Mouse (Mus musculus) MEL (cell line): ENCODE data around the gene Cep85l. TPM values are rescaled to one million over a fixed set of nuclear protein-coding genes. Genes with fewer than 3 reads are reported as not detected.
A peak's percentile ranks its signal among the peaks of the same experiment; 100 is the strongest.

Experiments
- DNase-seq: peaks from one replicate; pipeline ENCODE4 v3.0.0; 2011; ENCODE audit warnings: low read depth, low spot score
- H3K27ac ChIP-seq: 2 replicates; pipeline ENCODE4 v1.5.1; 2012; ENCODE audit warnings: low read depth, mild to moderate bottlenecking, control low read depth, low read length, moderate library complexity; ENCODE audit not compliant: control insufficient read depth
- H3K27me3 ChIP-seq, 2 experiments: fragments of 150-350 bp in 1 of 2; sonication (generic) in 1 of 2; 2 replicates each; pipeline ENCODE4 v1.6.1; 2012; ENCODE audit warnings: low read length in 2 of 2, mild to moderate bottlenecking in 2 of 2, improper control_type of control experiment in 1 of 2, moderate library complexity in 1 of 2; ENCODE audit not compliant: insufficient read depth in 2 of 2, control insufficient read depth in 1 of 2
- H3K36me3 ChIP-seq, 2 experiments: 2 replicates each; pipeline ENCODE4 v1.6.1; 2012 to 2014; ENCODE audit warnings: low read length in 2 of 2, improper control_type of control experiment in 1 of 2, inconsistent platforms in 1 of 2, mild to moderate bottlenecking in 1 of 2; ENCODE audit not compliant: insufficient read depth in 2 of 2, control insufficient read depth in 1 of 2
- H3K4me1 ChIP-seq, 2 experiments: fragments of 150-350 bp in 1 of 2; sonication (generic) in 1 of 2; 2 replicates each; pipeline ENCODE4 v1.6.1; 2012; ENCODE audit warnings: low read length in 2 of 2, improper control_type of control experiment in 1 of 2, mild to moderate bottlenecking in 1 of 2; ENCODE audit not compliant: insufficient read depth in 2 of 2, control insufficient read depth in 1 of 2
- H3K4me3 ChIP-seq, 2 experiments: fragments of 150-350 bp in 1 of 2; sonication (generic) in 1 of 2; 2 replicates each; pipeline ENCODE4 v1.5.1; 2012; ENCODE audit warnings: low read depth in 2 of 2, low read length in 2 of 2, mild to moderate bottlenecking in 2 of 2, moderate library complexity in 2 of 2, control low read depth in 1 of 2, improper control_type of control experiment in 1 of 2; ENCODE audit not compliant: control insufficient read depth in 1 of 2, insufficient read depth in 1 of 2
- H3K79me2 ChIP-seq: 2 replicates; pipeline ENCODE4 v1.6.1; 2012; ENCODE audit warnings: mild to moderate bottlenecking, low read length, moderate library complexity; ENCODE audit not compliant: control insufficient read depth, poor library complexity, insufficient read depth
- H3K9ac ChIP-seq: 2 replicates; pipeline ENCODE4 v1.6.1; 2012; ENCODE audit warnings: low read depth, mild to moderate bottlenecking, control low read depth, low read length, moderate library complexity; ENCODE audit not compliant: control insufficient read depth, poor library complexity, severe bottlenecking
- H3K9me3 ChIP-seq: fragments of 150-350 bp; sonication (generic); replicated peaks from 2 replicates; pipeline ENCODE4 v1.6.1; 2012; ENCODE audit warnings: mild to moderate bottlenecking, low read length, improper control_type of control experiment, moderate library complexity; ENCODE audit not compliant: insufficient read depth
- EP300 ChIP-seq, 2 experiments: IDR thresholded peaks; 2 replicates each; pipeline ENCODE4 v1.6.1; 2011; ENCODE audit warnings: improper control_type of control experiment in 2 of 2, low read length in 2 of 2, low read depth in 1 of 2, mild to moderate bottlenecking in 1 of 2
- ETS1 ChIP-seq: IDR thresholded peaks from 2 replicates; pipeline ENCODE4 v1.6.1; 2012; ENCODE audit warnings: low read depth, mild to moderate bottlenecking, inconsistent platforms, low read length, improper control_type of control experiment, moderate library complexity
- GATA1 ChIP-seq: IDR thresholded peaks from 2 replicates; pipeline ENCODE4 v1.6.1; 2011; ENCODE audit warnings: low read depth, low read length, improper control_type of control experiment
- HCFC1 ChIP-seq: IDR thresholded peaks from 2 replicates; pipeline ENCODE4 v1.6.1; 2012; ENCODE audit warnings: low read depth, mild to moderate bottlenecking, inconsistent platforms, low read length, improper control_type of control experiment, moderate library complexity
- KAT2A ChIP-seq: conservative IDR thresholded peaks from 2 replicates; pipeline ENCODE4 v1.6.1; 2012; ENCODE audit warnings: low read depth, low read length, improper control_type of control experiment, inconsistent platforms
- MAX ChIP-seq: IDR thresholded peaks from 2 replicates; pipeline ENCODE4 v1.6.1; 2011; ENCODE audit warnings: low read length, improper control_type of control experiment
- MEF2A ChIP-seq: IDR thresholded peaks from 2 replicates; pipeline ENCODE4 v1.6.1; 2014; ENCODE audit warnings: low read depth, mild to moderate bottlenecking, inconsistent platforms, low read length, improper control_type of control experiment; ENCODE audit not compliant: poor library complexity, insufficient replicate concordance, severe bottlenecking; ENCODE audit errors: extremely low read depth
- POLR2AphosphoS2 ChIP-seq: IDR thresholded peaks from 2 replicates; pipeline ENCODE4 v1.6.1; 2011; ENCODE audit warnings: low read length, improper control_type of control experiment
- POLR2AphosphoS5 ChIP-seq: IDR thresholded peaks from 2 replicates; pipeline ENCODE4 v1.6.1; 2012; ENCODE audit warnings: low read depth, borderline replicate concordance, mild to moderate bottlenecking, inconsistent platforms, low read length, moderate library complexity, mixed read lengths
- RAD21 ChIP-seq: IDR thresholded peaks from 2 replicates; pipeline ENCODE4 v1.6.1; 2011; ENCODE audit warnings: mild to moderate bottlenecking, low read depth, low read length, improper control_type of control experiment
- SIN3A ChIP-seq: IDR thresholded peaks from 2 replicates; pipeline ENCODE4 v1.6.1; 2012; ENCODE audit warnings: low read length, improper control_type of control experiment, inconsistent platforms
- SMC3 ChIP-seq: IDR thresholded peaks from 2 replicates; pipeline ENCODE4 v1.6.1; 2011; ENCODE audit warnings: low read depth, low read length, improper control_type of control experiment
- TAL1 ChIP-seq: IDR thresholded peaks from 2 replicates; pipeline ENCODE4 v1.6.1; 2012; ENCODE audit warnings: mild to moderate bottlenecking, inconsistent platforms, low read length, moderate library complexity, mixed read lengths
- TBP ChIP-seq: IDR thresholded peaks from 2 replicates; pipeline ENCODE4 v1.8.0; 2011; ENCODE audit warnings: low read depth, low read length, improper control_type of control experiment
- TCF12 ChIP-seq: IDR thresholded peaks from 2 replicates; pipeline ENCODE4 v1.6.1; 2014; ENCODE audit warnings: low read depth, mild to moderate bottlenecking, inconsistent platforms, low read length, improper control_type of control experiment, moderate library complexity
- USF1 ChIP-seq: IDR thresholded peaks from 2 replicates; pipeline ENCODE4 v1.6.1; 2014; ENCODE audit warnings: low read depth, mild to moderate bottlenecking, inconsistent platforms, low read length, improper control_type of control experiment, moderate library complexity
- ZMIZ1 ChIP-seq: IDR thresholded peaks from 2 replicates; pipeline ENCODE4 v1.6.1; 2012; ENCODE audit warnings: low read depth, mild to moderate bottlenecking, inconsistent platforms, low read length, improper control_type of control experiment, moderate library complexity
- polyA plus RNA-seq, 2 experiments: library from polyadenylated mRNA; stranded (reverse) in 1 of 2; unstranded in 1 of 2; fragments of >175 nt in 1 of 2; fragments of >200 nt in 1 of 2; gene quantifications; 2 replicates each; pipeline versions ENCODE4 v1.2.1 to v1.2.4; 2012; ENCODE audit warnings: low replicate concordance in 2 of 2, low read depth in 1 of 2; ENCODE audit not compliant: insufficient read length in 2 of 2, insufficient read depth in 1 of 2, missing spikeins in 1 of 2
- total RNA-seq: library from RNA; depleted of rRNA; stranded (reverse); fragments of 300-350 nt; gene quantifications from 2 replicates; pipeline ENCODE4 v1.2.3, GENCODE M21; 2012

The Cep85l gene
- total and polyA plus RNA-seq, 3 experiments: 2.2 to 43.1 (median 3.0) TPM

DNA sequence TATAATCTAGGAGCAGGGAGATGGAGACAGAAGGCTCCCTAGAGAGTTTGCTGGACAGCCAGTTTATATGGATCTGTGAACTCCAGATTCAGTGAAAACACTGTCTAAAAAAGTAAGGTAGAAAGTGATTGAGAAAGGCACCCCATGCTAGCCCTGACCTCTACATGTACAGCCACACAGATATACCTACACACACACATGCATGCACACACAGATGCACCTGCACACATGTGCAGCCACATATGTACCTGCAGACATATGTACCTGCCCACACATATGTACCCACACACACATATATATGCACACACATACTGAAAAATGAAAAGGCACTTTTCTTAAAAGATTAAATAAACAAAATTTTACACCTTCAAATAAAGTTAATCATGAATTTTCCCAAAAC, 53.4 kb downstream of the Cep85l start:
- DNase-seq: no peak
- H3K9ac ChIP-seq: no peak overlapping the region
- peaks cover 8% of the 10 kb centered on the region for H3K79me2 ChIP-seq
- H3K27me3 ChIP-seq: no peaks in the 10 kb centered on the region
- TF ChIP-seq USF1 (no peak), SIN3A (no peak), TBP (no peak)
- no peak overlapping the region for H3K4me3 ChIP-seq
- peaks cover 13 to 18% of the 10 kb centered on the region in 2 experiments for H3K4me1 ChIP-seq
- peaks cover 0 to 25% of the 10 kb centered on the region in 2 experiments; a peak in 2 of 4 replicates for H3K36me3 ChIP-seq
- no peak overlapping the region for H3K27ac ChIP-seq
- no peaks in the 10 kb centered on the region for H3K9me3 ChIP-seq

DNA sequence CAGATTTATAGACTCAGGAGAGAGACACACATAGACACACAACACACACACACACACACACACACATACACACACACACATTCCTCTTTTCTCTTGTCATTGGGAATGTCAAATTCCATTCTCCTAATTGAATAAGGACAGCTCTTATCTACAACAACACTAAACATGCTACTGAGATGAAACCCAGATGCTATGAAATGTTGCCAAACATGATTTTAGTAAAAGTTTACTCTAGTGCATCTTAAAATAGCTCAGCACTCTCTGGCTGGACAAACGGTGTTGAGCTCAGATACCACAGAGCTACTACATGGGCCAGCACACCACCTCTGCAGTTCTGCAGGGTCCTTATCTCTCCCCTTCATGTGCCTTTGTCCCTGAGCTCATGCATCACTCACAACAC, 55.1 kb downstream of the Cep85l start:
- peaks cover 0 to 12% of the 10 kb centered on the region in 2 experiments; a peak in 2 of 4 replicates for H3K36me3 ChIP-seq
- no peaks in the 10 kb centered on the region for H3K27me3 ChIP-seq
- DNase-seq: peak; percentile 54
- H3K27ac ChIP-seq: no peak overlapping the region
- H3K4me3 ChIP-seq: no peak overlapping the region
- H3K9ac ChIP-seq: no peak overlapping the region
- TF ChIP-seq SMC3: no peak
- 0 out of 2 replicates have a peak, but pooled peaks have one; percentile 44 for TF ChIP-seq MEF2A
- TF ChIP-seq TCF12: peak; percentile 47; the same call in 1 of the 2 replicates
- TF ChIP-seq POLR2AphosphoS5: no peak
- no peak for TF ChIP-seq HCFC1
- TF ChIP-seq RAD21: no peak
- no peak for TF ChIP-seq POLR2AphosphoS2
- TF ChIP-seq ETS1: 0 out of 2 replicates have a peak, but pooled peaks have one; percentile 21
- TF ChIP-seq TAL1: peak; percentile 55
- peak; percentile 24; the same call in 1 of the 2 replicates for TF ChIP-seq GATA1
- TF ChIP-seq ZMIZ1: no peak
- TF ChIP-seq EP300 (IDR thresholded peaks at IDR 0.05; ENCODE audit: low read depth in 1 of 2, low read length in 2 of 2): peak; percentile 42 to 46; a peak in 3 of 4 replicates
- no peak for TF ChIP-seq MAX
- TF ChIP-seq KAT2A: no peak
- H3K9me3 ChIP-seq: no peaks in the 10 kb centered on the region
- peaks cover 3% of the 10 kb centered on the region; the same call in 1 of the 2 replicates for H3K79me2 ChIP-seq
- H3K4me1 ChIP-seq: peaks cover 2 to 9% of the 10 kb centered on the region in 2 experiments; a peak in 3 of 4 replicates
